In genomic region chr13:104960951-104961715, GRCm38 (mm10) we compare ENCODE assay signal across 15 mouse cellular contexts.
DNase-seq lines count a peak whose midpoint lies in the region; ATAC-seq and TF ChIP-seq lines count a peak whose summit lies in the region.
"Had no signal": no experiment of that assay in that cellular context is flagged by ENCODE, and none has a peak within 500 bp of the region (broad histone marks: within the 10 kb centered on the region; RNA-seq: fewer than 3 reads in every experiment).

No protein-coding gene starts in this region.

- no peak for TF ChIP-seq CTCF in gastrocnemius, adult 2 months (IDR thresholded peaks at IDR 0.05)
- no peak for TF ChIP-seq CTCF in lung, adult 2 months (IDR thresholded peaks at IDR 0.05; ENCODE audit: insufficient read depth, low read length)

- no peak for TF ChIP-seq POLR2A in lung, adult 2 months (IDR thresholded peaks at IDR 0.05; ENCODE audit: borderline replicate concordance, extremely low read depth, low read depth, low read length)

- intact Hi-C loops in gastrocnemius, adult 2 months (cut with DNase I), result no loop called here

- peak; percentile 31 for ATAC-seq in forebrain, embryonic 16.5 days

- H3K4me1 ChIP-seq in lung, adult 2 months (ENCODE audit: control insufficient read depth, insufficient read depth, low read length), result no peaks in the 10 kb centered on the region
- H3K4me1 ChIP-seq in forebrain, embryonic 16.5 days (replicated peaks; ENCODE audit: control insufficient read depth, insufficient read depth, low read length), result peaks cover 28% of the 10 kb centered on the region

- H3K27ac ChIP-seq in gastrocnemius, adult 2 months, result no peak overlapping the region; the same call in 1 of the 2 replicates
- H3K27ac ChIP-seq in forebrain, embryonic 16.5 days (ENCODE audit: low read length), result peak overlapping the region; percentile 25; the same call in 1 of the 2 replicates
- H3K27ac ChIP-seq: heart, embryonic 15.5 days had no signal

- peak; percentile 45 for DNase-seq in gastrocnemius, adult 18-20 months (ENCODE audit: low spot score)
- DNase-seq in gastrocnemius, adult 2 months, result no peak
- DNase-seq in lung, postnatal 10 days, result peak; percentile 25
- DNase-seq in lung, adult 2 months, result no peak
- peak; percentile 59 for DNase-seq in cerebellum, adult 11-12 months
- DNase-seq in kidney, adult 9 months, result no peak
- no peak for DNase-seq in thymus, postnatal 0 days (ENCODE audit: low spot score)
- DNase-seq: embryo, embryonic 11 days; kidney, postnatal 10 days; layer of hippocampus, postnatal 36 days; lung, embryonic 14.5 days; thymus, adult 2 months had no signal

- H3K9me3 ChIP-seq in forebrain, embryonic 16.5 days (ENCODE audit: control insufficient read depth, low read length), result no peaks in the 10 kb centered on the region
- H3K9me3 ChIP-seq: G1E; heart, embryonic 15.5 days had no signal

- H3K27me3 ChIP-seq in forebrain, embryonic 16.5 days (replicated peaks; ENCODE audit: control insufficient read depth, insufficient read depth, low read length), result no peaks in the 10 kb centered on the region
- H3K27me3 ChIP-seq: heart, embryonic 15.5 days had no signal

- 81% methylated on average over 14 of the region's 14 CpGs for WGBS in lung, adult 2 months
- whole genome bisulfite sequencing in forebrain, embryonic 16.5 days, result 50% methylated on average over 14 of the region's 14 CpGs

- H3K4me3 ChIP-seq in gastrocnemius, adult 2 months, result no peak overlapping the region
- no peak overlapping the region for H3K4me3 ChIP-seq in lung, adult 2 months (replicated peaks; ENCODE audit: extremely low read depth, low read depth, low read length)
- no peak overlapping the region for H3K4me3 ChIP-seq in forebrain, embryonic 16.5 days (replicated peaks; ENCODE audit: low read length)
- H3K4me3 ChIP-seq: heart, embryonic 15.5 days had no signal

- H3K9ac ChIP-seq in forebrain, embryonic 16.5 days (replicated peaks; ENCODE audit: low read depth, low read length), result no peak overlapping the region
- H3K9ac ChIP-seq: heart, embryonic 15.5 days; lung, embryonic 14.5 days had no signal

- H3K36me3 ChIP-seq in forebrain, embryonic 16.5 days (ENCODE audit: control insufficient read depth, insufficient read depth), result no peaks in the 10 kb centered on the region
- H3K36me3 ChIP-seq: G1E; heart, embryonic 15.5 days had no signal

- H3K4me2 ChIP-seq in forebrain, embryonic 16.5 days (ENCODE audit: low read length), result no peak overlapping the region
- H3K4me2 ChIP-seq: heart, embryonic 15.5 days; lung, embryonic 14.5 days had no signal

Comparison
In these comparisons a context has a peak if more than half of its experiments do, and no peak if none do; other contexts are left out.
1. DNase-seq: peak in gastrocnemius, adult 18-20 months (single experiment), lung, postnatal 10 days (single experiment) and cerebellum, adult 11-12 months (single experiment); none in gastrocnemius, adult 2 months (single experiment), lung, adult 2 months (single experiment), kidney, adult 9 months (single experiment) and thymus, postnatal 0 days (single experiment).